Mouse (Mus musculus) retina, postnatal 1 day (tissue): ENCODE measurements around the gene Pop4.
"Not testable (repeated sequence)": the region's sequence is repeated elsewhere in the genome, so short reads cannot be mapped to it uniquely, and the experiment has no call there.

Experiments used
- DNase-seq: peaks from one replicate; pipeline ENCODE4 v3.0.0-alpha.2; 2012

The Pop4 gene

DNA sequence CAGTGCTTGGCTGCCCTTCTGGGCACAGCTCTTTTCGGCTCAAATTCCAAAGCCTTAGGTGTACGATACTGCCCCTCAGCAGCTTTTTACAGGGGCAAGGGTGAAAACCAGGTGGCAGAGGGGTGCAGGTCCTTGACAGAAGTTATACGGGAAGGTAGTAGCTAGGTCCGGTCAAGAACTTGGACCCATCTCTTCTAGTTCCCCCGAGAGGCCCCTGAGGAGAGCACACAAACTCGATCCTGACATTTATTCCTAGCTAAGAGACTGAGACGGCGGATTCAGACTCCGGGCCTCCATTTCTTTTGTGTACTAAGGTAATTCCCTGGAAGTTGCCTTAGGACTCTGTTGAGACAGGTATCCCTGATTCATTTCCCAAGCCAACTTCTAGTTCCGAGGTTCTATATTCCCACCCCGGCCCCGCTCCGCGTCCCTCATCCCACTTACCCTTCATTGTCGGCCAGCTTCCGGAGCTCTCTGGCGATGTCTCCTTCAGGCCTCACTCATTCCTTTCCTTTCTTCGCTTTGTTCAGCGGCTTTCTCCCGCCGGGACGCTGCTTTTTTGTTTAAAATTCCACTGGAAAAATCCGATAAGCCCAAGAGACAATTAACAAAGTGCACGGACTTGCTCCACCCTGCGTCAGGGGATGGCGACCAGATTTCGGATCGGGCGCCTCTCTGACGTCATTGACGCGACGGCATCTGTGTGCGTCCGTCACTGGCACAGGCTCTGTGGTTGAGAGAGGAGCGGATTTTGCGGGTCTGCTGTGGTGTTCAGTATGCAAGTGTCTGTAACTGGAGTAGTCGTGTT is at the start of gene Pop4:
Gene Pop4, minus strand, starts transcription at position 721 of the 808 bp plus-strand sequence.
- DNase-seq: peak; percentile 93

- no peak for DNase-seq
These were observed 49.4 kb upstream of the Pop4 start for GRCm38 (mm10) chr7:38320641-38321040.

- not testable (repeated sequence) for DNase-seq
These were observed 11.0 kb upstream of the Pop4 start for GRCm38 (mm10) chr7:38282192-38282591.

- DNase-seq: no peak
These were observed 1.3 kb upstream of the Pop4 start for GRCm38 (mm10) chr7:38272551-38272950.

DNA sequence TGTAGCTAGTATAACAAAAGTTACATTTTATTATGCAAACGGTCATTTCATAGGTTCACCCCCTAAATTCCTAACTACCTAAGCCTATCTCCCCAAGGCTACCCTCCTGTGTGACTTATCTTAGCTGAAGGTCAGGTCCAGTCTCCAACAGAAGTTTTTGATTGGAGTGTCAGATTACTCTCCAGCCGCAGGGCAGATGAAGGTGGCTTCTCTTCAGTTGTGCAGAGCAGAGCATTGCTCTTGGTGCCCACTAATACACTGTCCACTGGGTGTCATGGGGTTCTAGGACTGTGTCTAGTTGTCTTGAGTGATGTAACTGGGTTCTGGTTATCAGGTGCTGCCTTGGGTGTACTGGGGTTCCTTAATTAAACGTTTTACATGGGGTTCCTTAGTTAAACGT is 636 bp upstream of the Pop4 start:
- DNase-seq: peak; percentile 6

- no peak for DNase-seq
These were observed 238 bp upstream of the Pop4 start for GRCm38 (mm10) chr7:38271511-38271811.

GRCm38 (mm10) chr7:38267006-38267680 is 4.1 kb downstream of the Pop4 start:
- DNase-seq: peak; percentile 72

GRCm38 (mm10) chr7:38262406-38262805 is 8.8 kb downstream of the Pop4 start:
- no peak for DNase-seq

GRCm38 (mm10) chr7:38259631-38260030 is 11.6 kb downstream of the Pop4 start:
- no peak for DNase-seq

DNA sequence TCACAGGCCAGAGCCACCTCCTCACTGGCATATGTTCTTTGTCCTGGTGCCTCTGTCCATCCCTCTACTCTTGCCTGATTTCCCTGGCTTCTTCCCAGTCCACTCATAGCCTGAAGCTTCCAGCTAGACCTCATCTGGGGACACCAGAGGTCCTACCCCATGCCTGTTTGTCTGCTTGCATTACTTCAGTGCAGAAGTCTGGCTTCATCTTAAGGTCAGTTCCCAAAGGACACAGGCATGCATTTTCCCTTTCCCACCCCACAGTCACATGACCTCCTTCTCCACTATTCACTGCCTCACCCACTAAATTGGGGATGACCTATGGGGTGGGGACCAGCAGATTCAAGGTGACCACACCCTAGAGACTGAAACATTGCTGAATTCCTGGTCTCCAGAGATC is 17.8 kb downstream of the Pop4 start:
- no peak for DNase-seq

- DNase-seq: no peak
These were observed 19.6 kb downstream of the Pop4 start for GRCm38 (mm10) chr7:38251494-38252216.

DNA sequence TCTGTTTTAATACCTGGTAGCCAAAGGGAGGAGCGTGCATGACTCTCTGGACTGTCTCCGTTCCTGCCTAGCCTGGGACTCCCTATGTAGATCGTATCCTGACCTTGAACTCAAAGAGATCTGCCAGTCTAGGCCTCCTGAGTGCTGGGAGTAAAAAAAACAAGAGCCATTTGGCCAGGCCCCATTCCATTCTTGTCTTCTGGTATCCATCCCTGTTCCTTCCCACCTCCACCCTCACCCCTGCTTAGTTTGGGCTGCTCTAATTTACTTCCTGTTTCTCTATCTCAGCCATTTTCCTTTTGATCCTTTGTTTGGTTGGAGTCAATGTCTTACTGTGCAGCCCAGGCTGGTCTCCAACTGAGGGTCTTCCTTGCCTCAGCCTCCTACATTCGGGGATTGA is 28.8 kb downstream of the Pop4 start:
- DNase-seq: no peak

DNA sequence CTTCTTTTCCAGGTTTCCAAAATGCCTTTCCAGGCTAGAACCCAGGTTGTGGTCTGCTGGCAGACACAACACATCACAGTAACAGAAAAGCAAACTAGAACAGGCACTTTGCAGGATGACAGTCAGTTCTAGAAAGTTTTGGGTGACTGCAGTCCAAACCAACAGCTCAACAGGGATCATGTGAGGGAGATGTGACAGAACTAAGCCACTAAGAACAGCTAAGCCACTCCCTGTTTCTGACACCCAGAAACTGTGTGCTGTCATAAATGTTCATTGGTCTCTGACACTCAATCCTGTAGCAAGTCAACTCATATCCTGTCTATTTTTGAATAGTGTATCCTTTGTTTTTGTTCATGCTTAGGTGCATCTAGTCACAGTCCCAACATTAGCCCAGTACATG is 34.1 kb downstream of the Pop4 start:
- DNase-seq: no peak

DNA sequence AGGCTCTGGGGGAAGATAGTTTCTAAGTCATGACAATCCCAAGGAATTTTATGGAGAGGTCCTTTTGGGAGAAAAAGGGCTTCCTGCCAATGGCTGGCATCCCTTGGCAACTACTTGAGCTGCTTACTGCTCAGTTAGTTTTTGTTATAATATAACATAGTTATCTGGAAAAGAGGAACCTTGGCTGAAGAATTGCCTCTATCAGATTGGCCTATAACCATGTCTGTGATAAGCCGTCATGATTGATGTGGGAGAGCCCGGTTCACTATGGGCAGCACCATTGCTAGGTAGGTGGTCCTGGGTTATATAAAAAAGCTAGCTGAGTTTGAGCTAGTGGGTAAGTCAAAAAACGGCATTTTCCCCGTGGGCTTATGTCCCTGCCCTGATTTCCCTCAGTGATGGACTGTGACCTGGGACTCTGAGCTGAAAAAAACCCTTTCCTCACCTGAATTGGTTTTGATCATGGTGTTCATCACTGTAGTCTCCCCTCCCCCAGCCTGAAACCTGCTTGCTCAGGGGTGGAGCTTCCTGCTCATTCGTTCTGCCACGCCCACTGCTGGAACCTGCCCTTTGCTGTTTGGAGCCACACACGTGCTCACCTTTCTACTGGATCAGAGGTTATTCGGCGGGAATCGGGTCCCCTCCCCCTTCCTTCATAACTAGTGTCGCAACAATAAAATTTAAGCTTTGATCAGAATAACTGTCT is 34.7 kb downstream of the Pop4 start:
- DNase-seq: no peak

- DNase-seq: no peak
These were observed 40.9 kb downstream of the Pop4 start for GRCm38 (mm10) chr7:38230285-38230684.

- DNase-seq: no peak
These were observed 42.9 kb downstream of the Pop4 start for GRCm38 (mm10) chr7:38228329-38228728.

- peak; percentile 97 for DNase-seq
These were observed 43.3 kb downstream of the Pop4 start, which contains the start of gene Plekhf1 for GRCm38 (mm10) chr7:38227900-38228298. Gene Plekhf1 (minus strand): TSS chr7:38228016.

DNA sequence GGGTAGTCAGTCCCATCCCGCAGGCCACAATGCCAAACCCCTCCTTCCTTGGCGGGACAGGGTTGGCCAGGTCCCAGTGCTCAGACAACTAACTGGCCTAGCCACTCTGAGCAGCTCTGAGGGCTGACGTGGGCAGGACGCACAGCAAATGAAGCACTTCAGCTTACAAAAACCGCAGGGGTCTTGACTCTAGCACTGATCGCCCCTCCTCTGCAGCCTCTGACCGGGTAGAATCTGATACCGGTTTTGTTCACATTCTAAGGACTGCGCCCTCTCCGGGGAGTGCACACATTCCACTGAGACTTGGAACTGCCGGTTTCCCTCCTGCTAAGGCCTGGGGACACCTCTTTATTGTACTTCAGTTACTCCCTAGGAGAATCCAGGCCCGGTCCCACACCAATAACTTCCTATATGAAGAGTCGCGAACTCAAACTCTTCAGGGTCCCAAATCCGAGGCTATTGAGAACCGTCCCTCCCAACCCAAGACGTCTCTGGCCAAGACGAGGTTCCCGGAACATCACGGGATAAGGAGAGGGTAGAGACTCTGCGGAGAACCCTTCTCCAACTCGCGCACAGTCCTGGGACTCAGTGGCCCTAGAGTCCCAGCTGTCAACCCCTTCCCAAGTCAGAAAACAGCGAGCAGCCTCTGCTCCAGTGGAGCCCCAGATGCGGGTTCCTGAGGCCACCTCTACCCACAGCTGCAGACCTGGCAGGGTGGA is 43.9 kb downstream of the Pop4 start:
- peak; percentile 65 for DNase-seq

GRCm38 (mm10) chr7:38226226-38226625 is 45.0 kb downstream of the Pop4 start:
- no peak for DNase-seq

DNA sequence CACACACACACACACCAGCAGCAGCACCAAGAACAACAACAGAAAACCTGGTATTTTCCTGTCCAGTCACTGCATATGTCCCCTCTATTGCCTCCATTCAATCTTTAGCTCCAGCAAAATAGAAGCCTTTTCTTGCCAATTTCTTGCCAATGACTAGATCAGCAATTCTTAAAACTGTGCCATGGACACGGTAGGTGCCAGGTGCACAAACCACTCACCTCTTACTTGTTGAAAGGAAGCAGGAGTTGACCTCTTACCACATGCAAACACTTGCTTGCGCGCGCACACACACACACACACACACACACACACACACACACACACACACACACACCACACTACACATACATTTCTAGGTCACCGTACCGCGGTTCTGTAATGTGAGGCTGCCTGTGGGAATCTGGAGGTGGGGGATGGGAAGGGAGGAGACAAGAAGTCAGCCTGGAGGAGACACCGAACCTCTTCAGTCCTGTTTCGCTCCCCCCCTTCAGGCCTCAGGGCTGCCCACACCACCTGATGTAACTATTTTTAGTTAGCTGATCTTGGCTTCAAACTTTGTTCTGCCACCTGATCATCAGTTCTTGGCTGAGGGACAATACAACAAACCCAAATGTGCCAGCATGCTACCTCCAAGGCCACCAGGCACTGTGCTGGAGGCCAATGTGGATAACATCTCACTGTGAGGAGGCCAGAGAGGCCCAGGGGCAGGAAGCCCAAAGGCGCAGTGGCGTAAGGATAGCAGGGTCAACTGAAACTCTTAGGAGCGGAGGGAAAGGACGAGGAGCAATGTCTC is 46.5 kb downstream of the Pop4 start:
- peak; percentile 47 for DNase-seq

DNA sequence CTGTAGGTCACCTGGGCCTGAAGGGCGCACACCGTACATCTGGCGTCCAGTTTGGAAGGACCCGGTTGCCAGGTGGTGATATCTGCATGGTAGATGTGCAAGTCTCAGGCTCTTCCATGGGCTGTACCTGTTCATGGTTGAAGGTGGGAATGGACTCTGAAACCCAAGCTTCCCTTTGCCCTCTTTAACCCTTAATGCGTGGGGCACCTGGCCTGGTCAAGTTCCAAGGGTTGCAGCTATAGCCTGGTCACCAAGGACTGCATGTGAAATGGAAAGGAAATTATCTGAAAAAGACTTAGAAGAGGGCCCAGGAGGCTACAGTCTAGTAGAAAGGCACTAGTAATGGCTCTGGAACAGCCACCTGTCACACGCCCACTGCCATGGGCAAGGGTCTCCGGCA is 50.4 kb downstream of the Pop4 start:
- DNase-seq: no peak

- no peak for DNase-seq
These were observed 51.7 kb downstream of the Pop4 start for GRCm38 (mm10) chr7:38219526-38219925.
